Mouse (Mus musculus) lung, postnatal 0 days (tissue): ENCODE data around the gene Golga2. TPM values are rescaled to one million over a fixed set of nuclear protein-coding genes. Genes with fewer than 3 reads are reported as not detected.

Source experiments
- ATAC-seq: fragments of 200-750 bp; cut with Nextera tagmentation; 2 replicates; pipeline ENCODE4 v1.8.0; 2017; ENCODE audit warnings: moderate library complexity
- DNase-seq: peaks from one replicate; pipeline ENCODE4 v3.0.0-alpha.2; 2016; ENCODE audit warnings: low spot score
- H3K27ac ChIP-seq: fragments of 300-500 bp; sonication (generic); 2 replicates; pipeline ENCODE4 v1.5.1; 2014; ENCODE audit warnings: antibody characterized with exemption, mild to moderate bottlenecking, low read length, mixed read lengths
- H3K27me3 ChIP-seq: fragments of 300-500 bp; sonication (generic); replicated peaks from 2 replicates; pipeline ENCODE4 v1.6.1; 2014; ENCODE audit warnings: low read length, mixed read lengths; ENCODE audit not compliant: insufficient read depth
- H3K36me3 ChIP-seq: fragments of 300-500 bp; sonication (generic); 2 replicates; pipeline ENCODE4 v1.6.1; 2014; ENCODE audit warnings: low read length, mixed read lengths; ENCODE audit not compliant: insufficient read depth
- H3K4me1 ChIP-seq: fragments of 300-500 bp; sonication (generic); 2 replicates; pipeline ENCODE4 v1.6.1; 2014; ENCODE audit warnings: antibody characterized with exemption, low read depth, low read length, mixed read lengths; ENCODE audit not compliant: insufficient read depth
- H3K4me2 ChIP-seq: fragments of 300-500 bp; sonication (generic); replicated peaks from 2 replicates; pipeline ENCODE4 v1.6.1; 2014; ENCODE audit warnings: low read depth, mild to moderate bottlenecking, low read length, moderate library complexity, mixed read lengths
- H3K4me3 ChIP-seq: fragments of 300-500 bp; sonication (generic); 2 replicates; pipeline ENCODE4 v1.5.1; 2014; ENCODE audit warnings: low read depth, low read length
- H3K9ac ChIP-seq: fragments of 300-500 bp; sonication (generic); replicated peaks from 2 replicates; pipeline ENCODE4 v1.6.1; 2014; ENCODE audit warnings: low read depth, mild to moderate bottlenecking
- H3K9me3 ChIP-seq: fragments of 300-500 bp; sonication (generic); 2 replicates; pipeline ENCODE4 v1.6.1; 2016; ENCODE audit warnings: low read length, mixed read lengths
- CTCF ChIP-seq: IDR thresholded peaks from 2 replicates; pipeline ENCODE4 v1.5.1; 2016; ENCODE audit warnings: antibody characterized with exemption, mild to moderate bottlenecking
- EP300 ChIP-seq: IDR thresholded peaks from 2 replicates; pipeline ENCODE4 v1.6.1; 2016; ENCODE audit warnings: antibody characterized with exemption, mild to moderate bottlenecking, control low read depth
- WGBS: fragments of 180-500 bp; shearing (Covaris S2); extraction: QIAGEN DNeasy Blood & Tissue Kit; methylation state at CpG from one replicate; pipeline ENCODE4 v1.1.7; 2014; 5-methylcytosine and 5-hydroxymethylcytosine counted together
- polyA plus RNA-seq: library from polyadenylated mRNA; unstranded; fragments of >200 nt; fragmentation: Nextera tagmentation; extraction: Ambion mirVana; gene quantifications from 2 replicates; pipeline ENCODE4 v1.2.1, GENCODE M21; 2015

The Golga2 gene
- polyA plus RNA-seq, 1 experiment from 2014 or later, result 20.0 TPM

DNA sequence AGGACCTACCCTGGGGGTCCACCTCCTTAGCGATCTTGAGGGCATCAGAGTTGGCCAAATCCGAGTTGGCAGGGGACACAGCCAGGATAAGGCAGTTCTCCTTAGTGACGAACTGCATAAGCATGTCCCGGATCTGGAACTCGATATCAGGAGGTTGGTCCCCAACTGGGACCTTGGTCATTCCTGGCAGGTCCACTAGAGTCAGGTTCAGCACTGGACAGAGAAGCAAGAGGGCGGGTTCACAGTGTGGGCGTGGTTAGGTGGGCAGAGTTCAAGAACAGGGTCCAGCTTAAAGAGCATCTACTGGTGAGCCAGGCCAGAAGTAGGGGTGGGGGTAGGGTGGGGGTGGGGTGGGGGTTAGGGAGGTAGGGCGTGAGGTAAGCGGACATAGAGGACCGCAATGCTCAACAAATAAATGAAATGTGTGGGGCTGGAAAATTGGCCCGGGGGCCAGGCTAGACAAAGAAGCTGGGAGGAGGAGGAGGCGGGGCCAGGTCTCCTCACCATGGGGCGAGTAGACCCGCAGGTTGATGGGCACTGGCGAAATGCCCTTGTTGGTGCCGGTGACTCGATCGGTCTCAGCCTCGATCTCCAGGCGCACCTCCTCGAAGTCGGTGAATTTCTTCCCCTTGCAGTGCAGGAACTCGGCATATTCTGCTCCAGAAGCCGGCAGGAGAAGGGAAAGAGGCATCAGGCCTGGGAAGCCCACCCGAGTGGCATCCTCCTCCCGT lies 52.9 kb downstream of the Golga2 start:
- H3K4me3 ChIP-seq, result no peak overlapping the region
- TF ChIP-seq CTCF, result no peak
- no peak for TF ChIP-seq EP300
- no peaks in the 10 kb centered on the region for H3K27me3 ChIP-seq
- no peak overlapping the region for H3K9ac ChIP-seq
- DNase-seq, result no peak
- ATAC-seq, result no peak
- H3K9me3 ChIP-seq, result no peaks in the 10 kb centered on the region
- no peak overlapping the region for H3K27ac ChIP-seq
- H3K4me1 ChIP-seq, result no peaks in the 10 kb centered on the region
- WGBS, result 48% methylated on average over 24 of the region's 26 CpGs
- no peaks in the 10 kb centered on the region for H3K36me3 ChIP-seq
- H3K4me2 ChIP-seq, result no peak overlapping the region

GRCm38 (mm10) chr2:32340836-32341633 lies 53.9 kb downstream of the Golga2 start:
- no peak overlapping the region for H3K9ac ChIP-seq
- no peak for ATAC-seq

DNA sequence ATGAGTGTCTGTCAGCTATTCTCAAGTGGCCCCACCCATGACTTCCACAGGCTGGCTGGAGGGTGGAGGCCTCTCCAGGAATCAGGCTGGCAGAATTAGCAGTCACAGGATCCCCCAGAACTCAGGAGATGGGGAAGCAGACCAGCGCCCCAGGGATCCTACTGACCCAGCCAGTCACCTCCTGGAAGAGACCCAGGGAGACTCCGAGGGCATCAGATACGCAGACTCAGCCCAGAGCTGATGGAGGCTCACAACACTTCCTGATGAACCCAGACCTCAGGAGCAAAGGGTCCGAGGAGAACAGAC lies 54.4 kb downstream of the Golga2 start:
- Histone ChIP-seq H3K27me3 (no peaks in the 10 kb centered on the region), H3K27ac (no peak overlapping the region), H3K36me3 (no peaks in the 10 kb centered on the region), H3K4me1 (no peaks in the 10 kb centered on the region), H3K9ac (no peak overlapping the region), H3K4me2 (no peak overlapping the region), H3K9me3 (no peaks in the 10 kb centered on the region), H3K4me3 (no peak overlapping the region)
- TF ChIP-seq CTCF (no peak), EP300 (no peak)
- ATAC-seq (0 out of 2 replicates have a peak, but pooled peaks have one; percentile 7), DNase-seq (no peak)
- 81% methylated on average over 4 of the region's 4 CpGs for WGBS

More at GRCm38 (mm10) chr2:32340836-32341633, 53.9 kb downstream of the Golga2 start:
- Histone ChIP-seq H3K9me3 (no peaks in the 10 kb centered on the region), H3K27ac (no peak overlapping the region), H3K4me2 (no peak overlapping the region), H3K27me3 (no peaks in the 10 kb centered on the region), H3K4me1 (no peaks in the 10 kb centered on the region), H3K36me3 (no peaks in the 10 kb centered on the region), H3K4me3 (no peak overlapping the region)
- 73% methylated on average over 13 of the region's 13 CpGs for WGBS
- no peak for DNase-seq
- TF ChIP-seq CTCF, result no peak
- no peak for TF ChIP-seq EP300

DNA sequence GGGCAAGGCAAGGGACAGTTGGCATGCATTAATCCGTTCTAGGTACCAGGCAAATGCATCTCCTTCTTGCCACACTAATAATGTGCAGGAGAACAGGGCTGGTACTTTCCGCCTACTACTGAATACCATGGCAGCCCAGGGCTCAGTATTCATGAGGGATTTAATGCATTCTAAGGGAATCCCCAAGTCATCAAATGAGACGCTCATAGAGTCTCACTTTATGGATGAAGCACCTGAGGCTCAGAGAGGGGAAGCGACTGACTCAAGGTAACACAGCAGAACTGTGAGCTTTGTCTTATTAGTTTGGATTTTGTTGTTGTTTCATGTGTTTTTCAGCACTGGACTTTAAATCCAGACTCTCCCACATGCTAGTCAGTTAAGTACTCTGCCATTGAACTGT lies 54.9 kb downstream of the Golga2 start:
- TF ChIP-seq EP300 (no peak), CTCF (no peak)
- no peaks in the 10 kb centered on the region for H3K27me3 ChIP-seq
- H3K36me3 ChIP-seq, result no peaks in the 10 kb centered on the region
- WGBS, result 87% methylated on average over 4 of the region's 4 CpGs
- H3K4me2 ChIP-seq, result no peak overlapping the region
- no peak overlapping the region for H3K27ac ChIP-seq
- H3K4me3 ChIP-seq, result no peak overlapping the region
- ATAC-seq (no peak), DNase-seq (no peak)
- H3K9ac ChIP-seq, result no peak overlapping the region
- no peaks in the 10 kb centered on the region for H3K4me1 ChIP-seq
- no peaks in the 10 kb centered on the region for H3K9me3 ChIP-seq

GRCm38 (mm10) chr2:32342539-32343350 lies 55.6 kb downstream of the Golga2 start:
- no peaks in the 10 kb centered on the region for H3K36me3 ChIP-seq
- no peak overlapping the region for H3K9ac ChIP-seq
- TF ChIP-seq CTCF, result no peak
- no peak for TF ChIP-seq EP300
- no peaks in the 10 kb centered on the region for H3K27me3 ChIP-seq
- H3K4me3 ChIP-seq, result no peak overlapping the region
- no peak overlapping the region for H3K27ac ChIP-seq
- H3K9me3 ChIP-seq, result no peaks in the 10 kb centered on the region
- DNase-seq (peak; percentile 47), ATAC-seq (peak; percentile 81)
- no peaks in the 10 kb centered on the region for H3K4me1 ChIP-seq
- WGBS, result 72% methylated on average over 6 of the region's 6 CpGs
- H3K4me2 ChIP-seq, result no peak overlapping the region

GRCm38 (mm10) chr2:32343351-32343671 lies 56.1 kb downstream of the Golga2 start:
- Histone ChIP-seq H3K9ac (no peak overlapping the region), H3K4me2 (no peak overlapping the region), H3K4me3 (no peak overlapping the region), H3K9me3 (no peaks in the 10 kb centered on the region), H3K27ac (no peak overlapping the region), H3K36me3 (no peaks in the 10 kb centered on the region), H3K4me1 (no peaks in the 10 kb centered on the region), H3K27me3 (no peaks in the 10 kb centered on the region)
- DNase-seq, result no peak
- 93% methylated on average over 2 of the region's 2 CpGs for WGBS
- ATAC-seq, result no peak
- no peak for TF ChIP-seq CTCF
- TF ChIP-seq EP300, result no peak
